Mouse (Mus musculus) liver, adult 2 months (tissue): ENCODE measurements at regions not wholly inside any gene's neighbourhood (a gene's known extent, or its start where the extent isn't known, plus 50 kb on each side); places are given as distances from the start of the nearest gene placed in this dataset.

Experiments
- DNase-seq: peaks from one replicate; pipeline ENCODE4 v3.0.0-alpha.2; 2011; ENCODE audit warnings: low read depth, low spot score; ENCODE audit errors: extremely low read depth
- H3K27ac ChIP-seq: fragments of 200-500 bp; replicated peaks from 2 replicates; pipeline ENCODE4 v1.5.1; 2012; ENCODE audit warnings: low read depth, mild to moderate bottlenecking, control low read depth, inconsistent platforms, low read length; ENCODE audit not compliant: insufficient read depth
- H3K27me3 ChIP-seq: fragments of 200-500 bp; 2 replicates; pipeline ENCODE4 v1.6.1; 2012; ENCODE audit warnings: mild to moderate bottlenecking, moderate library complexity, low read length, inconsistent platforms; ENCODE audit not compliant: control insufficient read depth, insufficient read depth
- H3K36me3 ChIP-seq: fragments of 200-500 bp; 2 replicates; pipeline ENCODE4 v1.6.1; 2012; ENCODE audit warnings: low read length, inconsistent platforms; ENCODE audit not compliant: control insufficient read depth, insufficient read depth
- H3K4me1 ChIP-seq: fragments of 200-500 bp; 2 replicates; pipeline ENCODE4 v1.6.1; 2011; ENCODE audit warnings: low read length; ENCODE audit not compliant: control insufficient read depth, insufficient read depth
- H3K4me3 ChIP-seq: fragments of 200-500 bp; 2 replicates; pipeline ENCODE4 v1.5.1; 2011; ENCODE audit warnings: low read depth, mild to moderate bottlenecking, control low read depth, low read length, moderate library complexity; ENCODE audit not compliant: insufficient read depth
- H3K79me2 ChIP-seq: fragments of 200-500 bp; 2 replicates; pipeline ENCODE4 v1.6.1; 2012; ENCODE audit warnings: inconsistent platforms, mild to moderate bottlenecking, low read length, moderate library complexity; ENCODE audit not compliant: control insufficient read depth, insufficient read depth
- H3K9ac ChIP-seq: fragments of 200-500 bp; 2 replicates; pipeline ENCODE4 v1.6.1; 2012; ENCODE audit warnings: low read depth, mild to moderate bottlenecking, control low read depth, inconsistent platforms, low read length
- CTCF ChIP-seq: fragments of 200-500 bp; IDR thresholded peaks from 2 replicates; pipeline ENCODE4 v1.5.1; 2011; ENCODE audit warnings: low read depth, low read length, control low read depth
- POLR2A ChIP-seq: fragments of 200-500 bp; IDR thresholded peaks from 2 replicates; pipeline ENCODE4 v1.6.1; 2011; ENCODE audit warnings: low read length, control low read depth; ENCODE audit not compliant: insufficient read depth; ENCODE audit errors: extremely low read depth
- WGBS: fragments of 180-500 bp; shearing (Covaris S2); methylation state at CpG from one replicate; pipeline ENCODE4 v1.1.7; 2018; 5-methylcytosine and 5-hydroxymethylcytosine counted together

DNA sequence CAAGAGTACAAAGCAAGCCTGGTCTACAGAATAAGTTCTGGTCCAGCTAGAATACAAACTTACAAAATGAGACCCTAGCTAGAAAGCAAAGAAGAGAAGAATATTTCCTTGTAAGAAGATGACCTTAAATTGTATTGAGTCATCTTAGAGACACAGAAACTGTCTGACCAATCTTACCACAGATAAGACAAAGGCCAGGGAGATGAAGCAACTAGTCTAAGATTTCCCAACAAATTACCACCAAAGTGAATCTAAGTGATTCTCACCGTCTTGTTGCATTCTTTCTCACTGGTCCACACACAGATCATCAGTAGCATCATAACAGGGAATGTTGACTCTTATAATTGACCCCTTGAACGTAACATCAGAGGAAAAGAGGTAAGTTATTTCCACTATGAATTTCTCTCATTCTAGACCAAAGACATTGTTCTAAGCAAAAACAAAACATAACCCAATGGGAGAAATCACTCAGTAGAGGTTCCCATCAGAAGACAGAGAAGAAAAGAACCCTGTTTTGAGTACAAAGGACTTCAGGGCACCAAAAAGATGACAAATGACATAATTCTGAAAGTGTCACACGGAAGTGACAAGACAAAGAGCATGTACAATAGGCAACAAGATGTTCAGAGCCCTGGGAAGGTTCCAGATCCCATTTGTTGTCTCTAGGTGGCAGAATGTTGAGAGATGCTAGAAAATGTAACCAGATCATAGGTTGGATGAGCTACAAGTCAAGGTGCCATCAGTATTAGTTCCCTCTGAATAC is 107.0 kb upstream of the Cpeb2 start:
- Histone ChIP-seq H3K27ac (no peak overlapping the region), H3K36me3 (no peaks in the 10 kb centered on the region), H3K4me1 (peaks cover 9% of the 10 kb centered on the region; the same call in 1 of the 2 replicates), H3K4me3 (no peak overlapping the region), H3K9ac (no peak overlapping the region), H3K27me3 (no peaks in the 10 kb centered on the region), H3K79me2 (no peaks in the 10 kb centered on the region)
- WGBS = 84% methylated on average over 3 of the region's 3 CpGs
- no peak for TF ChIP-seq POLR2A
- no peak for DNase-seq

GRCm38 (mm10) chr5:43130377-43130776 is 102.6 kb upstream of the Cpeb2 start:
- H3K36me3 ChIP-seq = no peaks in the 10 kb centered on the region
- no peaks in the 10 kb centered on the region for H3K27me3 ChIP-seq
- H3K4me3 ChIP-seq = no peak overlapping the region

GRCm38 (mm10) chr5:43130901-43131557 is 101.9 kb upstream of the Cpeb2 start:
- peak; percentile 80 for DNase-seq
- no peaks in the 10 kb centered on the region for H3K36me3 ChIP-seq
- 34% methylated on average over 5 of the region's 5 CpGs for WGBS
- H3K9ac ChIP-seq = no peak overlapping the region
- H3K4me1 ChIP-seq = peaks cover 3% of the 10 kb centered on the region; the same call in 1 of the 2 replicates
- no peaks in the 10 kb centered on the region for H3K27me3 ChIP-seq
- TF ChIP-seq POLR2A (no peak), CTCF (no peak)
- H3K4me3 ChIP-seq = no peak overlapping the region
- no peak overlapping the region for H3K27ac ChIP-seq
- H3K79me2 ChIP-seq = no peaks in the 10 kb centered on the region

More at GRCm38 (mm10) chr5:43130377-43130776, 102.6 kb upstream of the Cpeb2 start:
- TF ChIP-seq POLR2A (no peak), CTCF (no peak)
- Histone ChIP-seq H3K27ac (no peak overlapping the region), H3K9ac (no peak overlapping the region), H3K4me1 (peaks cover 3% of the 10 kb centered on the region; the same call in 1 of the 2 replicates), H3K79me2 (no peaks in the 10 kb centered on the region)
- WGBS = 70% methylated on average over 4 of the region's 4 CpGs
- no peak for DNase-seq

DNA sequence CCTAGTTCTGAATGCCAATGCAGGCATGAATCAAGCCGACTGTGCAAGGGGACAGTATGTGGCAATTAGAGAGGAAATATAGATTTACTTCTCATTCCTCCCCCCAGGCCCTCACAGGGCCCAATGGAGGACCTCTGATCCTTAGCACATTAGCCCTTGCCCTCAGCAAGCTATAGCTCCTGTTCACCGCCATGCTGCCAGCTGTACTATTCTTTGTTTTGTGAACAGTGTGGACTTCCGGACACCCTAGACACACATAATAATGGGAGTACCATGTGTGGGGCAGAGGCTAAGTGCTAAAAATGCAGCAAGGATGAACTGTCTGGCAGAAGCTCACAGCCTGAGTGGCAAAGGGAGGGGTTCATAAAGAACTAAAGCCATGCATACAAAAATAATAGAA is 99.3 kb upstream of the Cpeb2 start:
- peaks cover 13% of the 10 kb centered on the region for H3K4me1 ChIP-seq
- H3K4me3 ChIP-seq = no peak overlapping the region
- TF ChIP-seq POLR2A (no peak), CTCF (no peak)
- H3K9ac ChIP-seq = no peak overlapping the region
- no peaks in the 10 kb centered on the region for H3K27me3 ChIP-seq
- no peaks in the 10 kb centered on the region for H3K36me3 ChIP-seq
- no peak for DNase-seq
- no peak overlapping the region for H3K27ac ChIP-seq
- WGBS = 90% methylated on average over 3 of the region's 3 CpGs
- H3K79me2 ChIP-seq = no peaks in the 10 kb centered on the region

DNA sequence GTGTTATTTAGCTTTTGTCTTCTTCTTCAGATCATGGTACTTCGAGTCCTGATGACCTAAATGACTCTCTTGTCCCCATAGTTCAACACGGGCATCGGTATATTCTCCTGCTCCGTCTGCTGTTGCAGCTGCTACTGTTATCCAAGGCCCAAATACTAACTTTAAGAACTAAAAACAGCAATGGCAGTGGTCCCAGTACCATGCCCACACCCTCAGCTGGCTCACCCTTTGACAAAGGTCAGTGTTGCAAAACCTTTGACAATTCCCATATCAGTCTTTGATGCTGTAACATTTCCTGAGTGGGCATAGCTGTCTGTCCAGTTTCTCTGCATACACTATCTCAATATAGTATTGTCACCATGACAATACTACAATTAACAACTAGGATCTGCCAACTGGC is 96.8 kb upstream of the Cpeb2 start:
- Histone ChIP-seq H3K27ac (no peak overlapping the region), H3K36me3 (no peaks in the 10 kb centered on the region), H3K9ac (no peak overlapping the region), H3K79me2 (no peaks in the 10 kb centered on the region), H3K4me3 (no peak overlapping the region), H3K4me1 (peaks cover 10% of the 10 kb centered on the region), H3K27me3 (no peaks in the 10 kb centered on the region)
- WGBS = 29% methylated on average over 4 of the region's 4 CpGs
- TF ChIP-seq CTCF (no peak), POLR2A (no peak)
- peak; percentile 87 for DNase-seq

DNA sequence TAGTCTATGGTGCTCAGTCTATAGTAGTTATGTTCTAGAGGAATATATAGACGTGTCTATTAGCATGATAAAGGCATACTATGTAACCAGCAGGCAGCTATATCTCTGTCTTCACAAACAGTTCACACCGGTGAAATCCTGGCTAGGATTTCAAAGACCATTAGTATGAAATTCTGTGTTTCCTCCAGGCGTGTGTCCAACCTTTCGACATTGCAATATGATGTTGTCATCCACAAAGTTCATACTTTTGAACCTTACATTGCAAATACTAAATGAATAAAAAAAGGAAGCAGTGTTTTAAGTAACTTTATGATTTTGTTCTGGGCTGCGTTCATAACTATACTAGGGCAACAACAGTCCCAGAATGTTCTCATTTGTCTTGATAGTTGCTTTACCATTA is 95.2 kb upstream of the Cpeb2 start:
- WGBS = 14% methylated on average over 5 of the region's 5 CpGs
- no peak overlapping the region for H3K9ac ChIP-seq
- H3K79me2 ChIP-seq = no peaks in the 10 kb centered on the region
- peaks cover 10% of the 10 kb centered on the region for H3K4me1 ChIP-seq
- no peaks in the 10 kb centered on the region for H3K36me3 ChIP-seq
- TF ChIP-seq CTCF (no peak), POLR2A (no peak)
- peak; percentile 92 for DNase-seq
- H3K27ac ChIP-seq = peak overlapping the region; percentile 73
- H3K27me3 ChIP-seq = no peaks in the 10 kb centered on the region
- H3K4me3 ChIP-seq = no peak overlapping the region
